Mouse (Mus musculus): ENCODE measurements around the gene Borcs5. TPM values are rescaled to one million over a fixed set of nuclear protein-coding genes. Genes with fewer than 3 reads are reported as not detected.

Gene Borcs5
- 10 to 100 TPM; 10.8 to 11.3 TPM for total RNA-seq (2021)

DNA sequence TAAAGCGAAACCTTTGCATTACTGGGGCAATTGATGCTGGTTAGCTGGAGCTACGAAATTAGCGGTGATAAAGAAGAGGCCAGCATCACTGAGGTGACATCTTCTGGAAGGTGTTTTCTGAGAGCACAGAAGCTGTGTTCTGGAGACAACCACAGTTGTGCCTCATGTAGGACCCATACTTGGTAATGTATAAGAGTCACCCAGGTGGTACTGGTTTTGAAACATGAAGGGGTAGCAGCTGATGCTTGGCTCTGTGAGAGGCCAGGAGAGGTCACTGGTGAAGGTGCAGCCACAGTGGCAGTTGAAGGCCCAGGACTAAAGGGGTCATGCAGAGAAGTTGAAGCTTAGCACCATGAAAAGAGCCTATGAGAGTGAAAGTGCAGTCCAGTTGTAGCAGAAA lies at the start of gene Borcs5:
Gene Borcs5, plus strand, starts transcription at position 301 of the 400 bp plus-strand sequence.
- DNase-seq: no peak
- intact Hi-C loops (cut with DNase I): no loop called here

DNA sequence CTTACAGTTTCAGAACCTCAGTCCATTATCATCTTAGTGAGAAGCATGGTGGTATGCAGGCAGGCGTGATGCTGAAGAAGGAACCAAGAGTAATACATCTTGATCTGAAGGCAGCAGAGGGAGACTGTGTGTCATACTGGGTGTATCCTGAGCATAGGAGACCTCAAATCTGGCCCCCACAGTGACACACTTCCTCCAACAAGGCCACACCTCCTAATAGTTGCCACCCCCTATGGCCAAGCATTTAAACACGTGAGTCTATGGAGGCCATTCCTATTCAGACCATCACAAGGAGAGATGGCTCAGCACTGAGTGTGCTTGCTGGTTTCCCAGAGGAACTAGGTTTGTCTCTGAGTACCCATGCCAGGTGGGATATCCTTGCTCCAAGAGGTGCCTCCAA lies 47.7 kb upstream of the Borcs5 start:
- DNase-seq: no peak
- intact Hi-C loops (cut with DNase I): no loop called here

DNA sequence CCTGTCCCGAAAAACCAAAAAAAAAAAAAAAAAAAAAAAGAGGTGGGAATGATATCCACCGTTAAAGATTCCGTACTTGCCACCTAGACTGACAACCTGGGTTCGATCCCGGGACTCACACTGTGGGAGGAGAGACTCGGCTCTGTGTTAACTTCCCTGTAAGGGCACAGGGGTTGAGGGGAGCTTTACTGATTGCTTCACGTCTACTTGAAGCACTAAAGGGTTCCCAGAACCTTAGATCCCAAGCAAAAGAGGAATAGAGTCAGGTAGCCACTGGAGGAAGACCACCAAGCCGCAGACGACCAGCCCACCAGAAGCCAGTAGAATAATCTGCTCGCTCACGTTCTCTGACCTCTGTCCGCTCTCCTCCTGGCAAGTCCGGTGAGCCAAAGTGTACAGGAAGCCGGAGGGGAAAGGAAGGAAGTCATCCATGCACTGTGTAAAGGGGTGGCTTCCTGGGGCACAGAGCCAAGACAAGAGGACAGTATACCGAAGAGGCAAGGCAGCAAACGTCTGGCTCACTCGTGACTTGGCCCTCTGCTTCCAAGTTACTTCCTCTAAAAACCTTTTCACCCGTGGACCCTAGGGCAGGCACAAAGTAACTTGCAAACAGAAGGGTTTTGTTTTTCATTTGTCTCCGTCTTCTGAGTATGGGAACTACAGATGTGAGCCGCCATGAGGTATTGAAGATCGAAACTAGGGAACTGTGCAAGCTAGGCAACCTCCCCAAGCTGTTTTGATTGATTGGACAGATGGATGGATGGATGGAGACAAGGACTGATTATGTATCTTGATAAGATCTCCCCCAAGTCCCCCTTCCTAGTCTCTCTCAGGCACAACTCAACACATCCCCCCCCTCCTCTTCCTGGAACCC lies 44.5 kb upstream of the Borcs5 start:
- intact Hi-C loops (cut with DNase I): no loop called here
- DNase-seq: peak; percentile 65 to 67

DNA sequence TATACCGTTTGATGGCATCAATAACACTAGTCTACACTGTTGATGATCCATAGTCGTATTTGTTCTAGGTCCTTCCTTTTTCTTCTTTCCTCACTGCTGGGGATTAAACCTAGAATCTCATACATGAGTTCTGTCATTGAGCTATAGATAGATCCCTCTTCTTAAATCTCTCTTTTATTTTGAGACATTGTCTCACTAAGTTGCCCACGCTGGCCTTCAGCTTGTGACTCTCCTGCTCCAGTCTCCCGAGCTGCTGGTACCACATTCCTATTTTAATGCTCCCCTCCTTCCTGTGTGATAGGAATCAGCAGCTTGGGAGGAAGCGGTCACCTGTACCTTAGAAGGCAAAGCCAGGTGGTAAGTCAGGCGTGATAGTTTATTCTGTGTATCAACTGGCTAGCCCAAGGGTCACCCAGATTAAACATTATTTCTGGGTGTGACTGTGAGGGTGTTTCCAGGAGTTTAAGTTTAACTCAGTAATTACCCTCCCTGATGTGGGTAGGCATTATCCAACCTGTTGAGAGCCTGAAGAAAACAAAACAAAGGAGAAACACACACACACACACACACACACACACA lies 41.6 kb upstream of the Borcs5 start:
- intact Hi-C loops (cut with DNase I): no loop called here
- no peak for DNase-seq

DNA sequence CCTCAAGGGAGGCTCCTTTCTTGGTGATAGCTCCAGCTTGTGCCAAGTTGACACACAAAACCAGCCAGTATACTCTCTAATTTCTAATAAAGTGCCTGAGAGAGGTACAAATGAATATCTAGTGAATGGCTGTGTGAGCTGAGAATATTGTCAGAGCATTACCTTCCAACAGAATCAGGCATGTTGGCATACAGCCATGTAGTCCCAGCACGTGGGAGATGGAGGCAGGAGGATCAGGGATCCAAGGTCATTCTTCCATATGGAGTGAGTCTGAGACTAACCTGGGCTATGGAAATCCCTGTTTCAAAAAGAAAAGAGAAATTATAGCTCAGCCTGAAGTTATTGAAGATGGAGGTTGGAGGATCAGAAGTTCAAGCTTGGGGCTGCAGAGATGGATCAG lies 40.1 kb upstream of the Borcs5 start:
- intact Hi-C loops (cut with DNase I): no loop called here
- DNase-seq: no peak

DNA sequence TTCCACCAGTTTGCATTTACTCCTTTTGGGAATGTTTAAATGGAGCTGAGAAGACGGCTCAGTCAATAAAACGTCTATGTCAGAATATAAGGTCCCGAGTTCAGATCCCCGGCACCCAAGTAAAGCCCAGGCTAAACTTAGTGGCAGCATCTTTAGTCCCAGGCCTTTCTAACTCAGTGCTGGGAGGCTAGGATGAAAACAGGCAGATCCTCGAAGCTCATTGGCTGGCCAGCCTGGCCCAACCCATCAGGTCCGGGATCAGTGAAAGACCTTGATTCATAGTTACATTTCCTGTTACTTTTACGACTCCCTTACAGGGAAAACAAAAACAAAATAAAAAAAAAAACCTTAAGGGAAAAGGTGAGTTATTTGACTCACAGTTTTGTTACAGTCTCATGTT lies 38.2 kb upstream of the Borcs5 start:
- no peak for DNase-seq
- intact Hi-C loops (cut with DNase I): no loop called here

DNA sequence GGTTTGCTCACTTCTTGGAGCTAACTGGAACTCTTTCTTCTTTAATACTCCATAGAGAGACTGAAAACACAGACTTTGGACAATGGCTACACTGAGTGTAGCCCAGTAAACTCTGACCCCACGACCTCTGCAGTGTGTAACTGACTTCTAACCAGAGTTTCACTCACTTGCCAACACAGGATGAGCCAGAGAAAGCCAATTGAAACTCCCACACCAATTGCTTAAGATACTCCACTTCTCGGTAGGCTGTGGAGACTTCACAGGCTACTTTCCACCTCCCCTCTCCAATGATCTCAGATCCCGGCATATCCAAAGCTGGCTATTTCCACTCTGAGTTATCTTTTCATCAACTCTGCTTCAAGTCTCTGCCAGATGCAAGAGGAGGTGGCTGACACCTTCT lies 37.5 kb upstream of the Borcs5 start:
- intact Hi-C loops (cut with DNase I): no loop called here
- DNase-seq: no peak

DNA sequence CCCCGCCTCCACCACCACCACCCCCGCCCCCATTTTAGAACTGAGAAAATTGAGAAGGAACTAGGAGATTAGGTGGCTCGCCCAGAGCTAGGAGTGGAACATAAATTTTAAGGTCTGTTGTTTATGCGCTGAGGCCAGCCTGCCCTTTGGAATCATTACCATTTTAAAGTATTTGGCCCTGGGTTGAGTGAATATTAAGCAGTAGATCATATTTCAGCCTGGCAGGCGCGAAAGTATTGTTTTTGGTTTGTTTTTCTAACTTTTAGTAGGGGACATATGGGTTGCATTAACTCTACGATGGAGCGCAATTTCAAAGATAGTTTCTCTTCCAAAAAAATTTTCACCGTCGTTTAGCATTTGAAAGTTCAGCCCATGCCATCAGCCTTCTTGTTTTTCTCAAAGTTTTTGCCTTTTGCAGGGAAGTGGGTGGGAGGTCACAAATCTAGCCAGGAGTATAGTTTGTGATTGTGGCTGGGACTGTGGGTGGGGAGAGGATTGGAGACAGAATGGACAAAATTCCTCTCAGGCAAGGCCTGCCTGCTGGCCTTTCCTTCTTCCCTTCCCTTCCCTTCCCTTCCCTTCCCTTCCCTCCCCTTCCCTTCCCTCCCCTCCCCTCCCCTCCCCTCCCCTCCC lies 36.8 kb upstream of the Borcs5 start:
- intact Hi-C loops (cut with DNase I): no loop called here

DNA sequence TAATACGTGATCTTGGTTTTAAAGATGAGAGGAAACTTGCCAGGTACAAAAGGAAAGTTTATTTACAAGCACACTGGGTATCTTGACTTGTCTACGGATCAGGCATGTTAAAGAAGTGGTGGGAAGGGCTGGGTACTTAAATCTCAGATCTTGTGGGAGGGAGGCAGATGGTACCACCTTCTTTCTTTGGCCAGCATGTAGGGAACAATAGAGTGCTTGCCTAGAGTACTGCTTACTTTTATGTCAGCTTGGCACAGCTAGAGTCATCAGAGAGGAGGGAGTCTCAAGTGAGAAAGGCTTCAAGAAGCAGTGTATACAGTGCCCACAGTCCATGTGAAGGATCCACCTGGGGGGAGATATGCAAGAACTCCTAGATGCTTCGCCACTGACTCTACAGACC lies 34.1 kb upstream of the Borcs5 start:
- DNase-seq: no peak
- intact Hi-C loops (cut with DNase I): loop anchor here (5.0 kb wide), 1 partner anchor 698 kb away; no protein-coding TSS in a partner anchor

More for the DNA sequence above, 36.8 kb upstream of the Borcs5 start:
- no peak for DNase-seq

DNA sequence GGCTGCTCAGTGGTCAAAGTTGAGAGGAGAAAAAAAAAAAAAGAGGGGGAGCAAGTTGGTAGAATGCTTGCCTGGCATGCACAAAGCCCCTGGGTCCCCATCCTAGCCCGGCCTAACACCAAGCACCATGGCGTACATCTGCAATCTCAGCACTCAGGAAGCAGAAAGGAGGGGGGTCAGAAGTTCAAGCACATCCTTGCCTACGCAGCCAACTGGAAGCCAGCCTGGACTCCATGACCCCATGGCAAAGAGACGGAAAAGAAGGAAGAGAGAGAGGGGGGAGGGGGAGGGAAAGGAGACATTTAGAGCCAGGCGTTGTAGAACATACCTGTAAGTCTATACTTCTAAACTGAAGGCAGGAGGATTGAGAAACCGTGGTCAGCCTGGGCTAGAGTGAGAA lies 32.8 kb upstream of the Borcs5 start:
- intact Hi-C loops (cut with DNase I): loop anchor here (2.0 to 5.0 kb wide), 4 partner anchors 40 to 699 kb away; partner anchors contain the start of gene Lrp6
- DNase-seq: no peak

DNA sequence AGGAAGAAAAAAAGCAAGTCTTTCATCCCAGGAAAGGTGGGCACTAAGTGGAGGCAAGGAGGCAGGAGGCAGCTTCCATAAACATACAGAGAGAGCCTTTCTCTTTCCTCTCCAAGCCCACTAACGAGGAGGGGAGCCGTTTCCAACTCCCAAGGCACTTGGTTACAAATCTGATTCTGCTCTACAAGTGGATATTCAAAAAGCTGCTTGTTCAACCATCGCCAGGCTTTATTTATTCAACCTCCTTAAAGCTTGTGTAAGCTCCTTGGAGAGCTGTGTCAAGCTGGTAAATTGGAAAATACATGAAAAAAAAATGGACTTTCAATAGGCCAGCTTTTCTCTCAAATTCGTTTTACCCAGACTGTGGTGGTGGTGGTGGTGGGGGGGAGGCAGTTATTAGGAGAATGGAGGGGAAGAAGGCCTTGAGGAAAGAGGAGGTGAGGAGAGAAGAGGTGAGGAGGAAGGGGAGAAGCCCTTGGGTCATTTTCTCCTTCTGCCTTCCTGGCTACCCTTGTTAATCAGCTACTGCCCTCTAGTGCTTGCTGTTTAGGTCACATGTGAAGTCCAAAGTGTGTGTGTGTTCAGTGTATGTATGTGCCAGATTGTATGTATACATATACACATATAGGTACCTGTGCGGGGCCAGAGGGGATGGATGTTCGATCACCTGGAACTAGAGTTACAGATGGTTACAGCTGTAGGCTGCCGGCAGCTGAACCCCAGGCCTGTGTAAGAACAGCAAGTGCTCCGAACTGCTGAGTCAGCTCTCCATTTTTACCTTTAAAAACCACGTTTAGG lies 32.2 kb upstream of the Borcs5 start:
- intact Hi-C loops (cut with DNase I): loop anchor here (2.0 to 5.0 kb wide), 4 partner anchors 40 to 700 kb away; partner anchors contain the start of gene Lrp6
- DNase-seq: peak; percentile 57 to 73

DNA sequence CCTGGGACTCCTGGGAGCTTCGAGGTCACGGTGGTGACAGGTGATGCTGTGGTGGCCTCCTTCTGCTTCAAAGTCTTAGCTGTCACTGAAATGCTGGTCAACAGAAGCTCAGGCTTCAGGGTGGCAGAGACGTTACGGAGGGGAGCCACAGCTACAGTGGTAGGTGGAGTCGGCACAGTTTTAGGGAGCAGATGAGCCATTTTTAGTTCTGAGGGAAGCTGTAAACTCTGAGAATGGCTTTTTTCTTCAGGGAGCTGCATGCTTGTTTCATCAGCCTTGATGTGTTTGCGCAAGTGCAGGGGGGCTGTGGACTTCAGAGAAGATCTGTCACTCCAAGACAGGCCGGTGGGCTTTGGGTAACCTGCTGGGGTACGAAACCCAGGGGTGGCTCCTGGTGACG lies 28.9 kb upstream of the Borcs5 start:
- intact Hi-C loops (cut with DNase I): no loop called here

DNA sequence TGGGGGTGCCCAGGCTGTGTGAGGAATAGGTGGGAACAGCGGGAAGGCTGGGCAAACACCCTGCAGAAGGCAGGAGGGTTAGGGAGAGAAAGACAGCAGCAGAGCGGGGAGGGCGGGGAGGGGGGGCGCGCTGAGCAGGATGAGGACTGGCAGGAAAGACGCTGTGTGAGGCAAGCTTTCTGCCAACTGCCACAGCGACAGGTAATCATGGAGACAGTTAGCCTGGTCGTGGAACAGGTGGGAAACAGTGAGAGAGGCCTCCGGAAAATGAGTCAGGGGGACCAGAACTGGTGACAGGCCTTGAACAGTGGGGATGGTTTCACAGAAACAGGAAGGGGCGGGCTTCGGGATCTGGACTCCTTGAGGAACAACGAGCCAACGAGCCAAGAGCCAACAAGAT lies 27.4 kb upstream of the Borcs5 start:
- no peak for DNase-seq
- intact Hi-C loops (cut with DNase I): no loop called here

More for the DNA sequence above, 28.9 kb upstream of the Borcs5 start:
- DNase-seq: no peak

DNA sequence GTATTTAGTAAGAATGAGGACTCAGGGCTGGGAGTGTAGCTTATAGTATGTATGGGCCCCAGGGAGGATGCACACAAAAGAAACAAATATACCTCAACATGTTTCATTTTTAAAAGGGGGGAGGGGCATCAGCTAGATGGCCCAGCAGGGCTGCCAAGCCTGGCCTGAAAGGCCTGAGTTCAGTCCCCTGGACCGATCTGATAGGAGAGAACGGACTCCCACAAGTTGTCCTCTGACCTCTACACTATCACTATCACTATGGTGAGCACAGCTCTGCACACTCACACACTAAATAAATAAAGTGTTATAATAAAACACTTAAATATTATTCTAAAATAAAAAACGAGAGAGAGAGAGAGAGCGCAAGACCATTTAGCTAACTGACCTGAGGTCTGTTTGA lies 25.0 kb upstream of the Borcs5 start:
- DNase-seq: no peak
- intact Hi-C loops (cut with DNase I): loop anchor here (2.0 kb wide), 1 partner anchor 26 kb away; no protein-coding TSS in a partner anchor

DNA sequence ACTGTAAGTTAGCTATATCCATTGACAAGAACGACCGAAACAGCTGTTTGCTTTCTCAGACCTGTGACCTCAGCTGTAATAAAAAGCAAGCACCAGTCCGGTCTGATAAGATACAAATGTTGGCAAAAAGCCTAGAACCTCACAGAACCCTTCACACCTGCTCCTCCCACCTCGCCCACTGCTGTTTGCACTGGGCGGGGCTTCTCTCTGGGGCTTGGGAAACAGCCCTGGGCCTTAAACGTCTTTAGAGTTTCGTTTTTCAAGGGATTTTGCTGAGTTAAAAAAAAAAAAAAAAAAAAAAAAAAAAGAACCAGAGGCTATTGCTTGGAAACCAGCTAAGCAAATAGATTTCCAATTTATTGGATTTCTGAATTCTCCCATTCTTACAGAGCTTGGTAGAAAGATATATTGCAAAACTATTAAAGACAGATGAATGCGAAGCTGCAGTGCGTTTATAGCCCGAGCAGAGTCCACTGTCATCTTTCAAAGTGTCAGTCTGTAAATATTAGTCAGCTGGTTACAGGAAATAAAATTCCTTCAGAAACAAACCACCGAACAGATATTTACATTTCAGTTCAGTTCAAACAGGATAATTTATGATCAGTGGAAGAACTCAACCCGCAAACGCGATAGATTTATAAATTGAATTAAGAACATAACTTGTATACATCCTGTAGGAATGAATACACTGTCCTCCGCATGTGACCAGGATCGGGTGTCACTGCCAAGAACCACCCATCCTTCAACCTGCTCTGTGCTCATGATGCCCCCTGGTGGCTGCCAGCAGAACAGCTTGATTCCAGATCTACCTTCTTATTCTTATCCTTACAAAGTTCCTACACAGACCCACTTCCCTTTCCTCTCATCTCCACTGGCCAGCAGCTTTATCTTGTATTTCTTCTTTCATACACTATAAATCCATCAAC lies 24.3 kb upstream of the Borcs5 start:
- intact Hi-C loops (cut with DNase I): loop anchor here (1.0 to 2.0 kb wide), 2 partner anchors 26 to 190 kb away; no protein-coding TSS in a partner anchor
- DNase-seq: peak; percentile 91 to 92

DNA sequence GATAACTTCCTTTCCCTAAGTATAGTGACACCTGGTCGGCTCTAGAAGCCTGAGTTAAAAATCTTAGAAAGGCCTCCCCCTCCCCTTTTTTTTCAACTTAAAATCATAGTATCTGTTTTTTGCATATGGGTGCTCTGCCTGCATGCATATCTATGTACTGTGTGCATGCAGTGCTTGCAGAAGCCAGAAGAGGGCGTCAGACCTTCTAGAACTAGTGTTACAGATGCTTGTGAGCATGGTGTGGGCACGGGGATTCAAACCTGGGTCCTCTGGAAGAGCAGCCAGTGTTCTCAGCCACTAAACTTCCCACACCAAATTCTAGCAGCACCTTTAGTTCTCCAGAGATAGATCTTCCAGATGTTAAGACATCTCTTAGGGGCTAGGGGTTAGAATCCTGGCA lies 21.7 kb upstream of the Borcs5 start:
- intact Hi-C loops (cut with DNase I): no loop called here
- DNase-seq: no peak

DNA sequence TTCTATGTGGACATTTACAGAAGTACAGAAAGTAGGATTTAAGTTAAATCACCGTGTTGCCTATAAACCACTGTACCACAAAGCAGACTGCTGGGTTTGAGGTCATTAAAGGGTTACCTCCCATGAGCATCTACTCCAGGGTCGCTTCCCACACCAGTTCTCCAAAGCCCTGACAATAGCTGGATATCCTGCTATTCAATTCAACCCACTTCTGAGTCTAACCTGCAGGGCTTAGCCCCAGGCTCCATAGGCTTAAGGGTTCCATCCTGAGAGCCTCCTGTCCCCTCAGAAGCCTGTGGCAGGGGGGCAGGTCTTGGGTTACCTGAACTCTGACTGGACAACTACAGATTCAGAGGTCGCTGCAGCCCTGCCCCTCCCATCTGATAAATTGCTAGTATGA lies 19.2 kb upstream of the Borcs5 start:
- intact Hi-C loops (cut with DNase I): loop anchor here (10.0 kb wide), 1 partner anchor 655 kb away; no protein-coding TSS in a partner anchor
- DNase-seq: no peak

DNA sequence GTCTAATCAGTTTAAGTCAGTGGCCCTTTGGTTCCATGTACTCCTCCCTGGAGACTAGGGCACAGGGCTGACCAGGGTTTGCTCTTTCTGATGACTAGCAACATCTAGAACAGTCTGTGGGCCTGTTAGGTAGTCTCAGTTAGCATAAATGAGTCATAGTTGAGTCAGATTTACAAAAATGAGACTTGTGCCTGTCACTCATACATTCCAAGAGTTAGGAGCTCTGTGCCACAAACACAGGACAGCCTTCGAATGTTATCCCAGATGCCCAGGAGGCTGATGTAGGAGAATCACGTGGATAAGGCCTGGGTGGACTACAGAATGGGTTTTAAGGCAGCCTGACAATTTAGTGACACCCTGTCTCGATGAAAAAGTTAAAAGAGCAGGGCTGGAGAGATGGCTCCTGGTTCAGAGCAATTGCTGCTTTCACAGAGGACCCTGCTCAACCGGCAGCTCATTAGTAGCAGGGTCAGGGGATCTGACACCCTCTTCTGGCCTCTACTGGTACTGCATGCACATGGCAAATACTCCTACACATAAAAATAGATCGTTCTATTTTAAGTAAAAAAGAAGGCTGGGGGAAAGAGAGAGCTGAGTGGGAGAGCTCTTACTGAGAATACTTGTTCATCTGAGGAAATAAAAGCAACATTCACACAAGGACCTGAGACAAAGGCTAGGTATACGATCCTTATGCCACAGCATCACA lies 18.3 kb upstream of the Borcs5 start:
- intact Hi-C loops (cut with DNase I): loop anchor here (10.0 kb wide), 1 partner anchor 656 kb away; no protein-coding TSS in a partner anchor
- DNase-seq: peak; percentile 40 to 58

DNA sequence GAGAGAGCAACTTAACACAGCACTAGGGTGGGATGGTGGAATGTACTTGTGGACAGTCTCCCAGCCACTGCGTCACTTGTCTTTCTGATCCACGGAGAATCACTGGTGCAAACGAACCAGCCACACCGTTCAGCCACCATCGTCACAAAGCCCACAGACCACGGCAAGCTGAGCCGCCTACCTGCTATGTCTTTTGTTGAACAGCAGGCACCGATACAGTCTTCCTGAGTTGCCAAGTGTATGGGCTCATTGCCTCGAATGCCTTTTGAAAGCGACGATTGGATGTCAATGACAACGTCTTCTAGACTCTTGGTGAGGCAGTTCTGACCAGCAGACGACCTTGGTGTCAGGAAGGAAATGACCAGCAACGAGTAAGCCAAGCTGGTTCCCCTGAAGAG lies 17.8 kb upstream of the Borcs5 start:
- DNase-seq: no peak
- intact Hi-C loops (cut with DNase I): loop anchor here (10.0 kb wide), 1 partner anchor 657 kb away; no protein-coding TSS in a partner anchor

Measured in heart, postnatal 10 days (tissue).